Mouse (Mus musculus) telencephalon, adult 2 months (tissue): Measurements from ENCODE around the gene Acd.

Experiments
- DNase-seq: peaks from one replicate; pipeline ENCODE4 v3.0.0-alpha.2; 2011; ENCODE audit warnings: low read depth, low spot score

The Acd gene

DNA sequence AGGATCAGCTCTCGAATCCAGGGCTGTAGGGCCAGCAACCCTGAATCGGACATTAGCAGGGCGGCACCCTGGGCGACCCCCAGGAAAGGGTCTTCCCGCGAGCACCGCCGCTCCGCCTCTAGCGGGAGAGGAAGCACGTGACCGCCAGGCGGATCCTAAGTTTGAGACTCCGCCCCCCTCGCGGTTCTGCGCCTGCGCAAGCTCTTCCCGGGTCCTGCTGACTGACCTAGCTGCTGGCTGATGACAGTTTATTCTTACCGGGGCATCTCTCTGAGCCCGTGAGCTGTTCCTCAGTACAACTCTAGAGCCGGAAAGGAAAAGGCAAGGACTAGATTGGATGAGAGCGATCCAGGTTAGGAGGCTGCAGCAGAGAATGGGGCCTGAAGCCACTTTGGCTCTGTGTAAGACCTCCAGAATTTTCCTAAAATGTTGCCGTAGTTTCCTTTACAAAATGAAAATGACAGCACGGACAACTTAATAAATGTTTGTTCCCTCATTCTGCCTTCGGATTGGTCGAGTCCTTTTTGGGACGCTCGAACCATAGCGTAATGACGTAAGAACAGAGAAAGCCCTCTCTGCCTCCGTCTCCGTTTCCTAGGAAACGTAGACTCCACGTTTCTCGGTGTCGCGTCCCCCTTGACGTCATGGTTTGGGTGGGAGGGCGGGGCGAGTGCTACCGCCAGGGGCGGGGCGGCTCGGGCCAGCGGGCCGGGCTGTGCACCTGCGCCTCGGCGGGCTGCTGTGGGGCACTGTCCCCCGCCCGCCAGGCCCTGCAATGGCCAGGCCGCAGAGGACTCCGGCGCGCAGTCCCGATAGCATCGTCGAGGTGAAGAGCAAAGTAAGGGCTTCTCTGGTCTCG lies at the start of gene Acd, which contains the start of gene Pard6a:
Gene Acd (minus strand): TSS at position 137 of the 859 bp plus-strand sequence.
Gene Pard6a (plus strand): TSS at position 183 of the 859 bp plus-strand sequence.
- DNase-seq, result peak; percentile 94

- DNase-seq, result no peak
Measured at GRCm38 (mm10) chr8:105750606-105751005, 49.7 kb upstream of the Acd start.

GRCm38 (mm10) chr8:105743301-105743700 lies 42.4 kb upstream of the Acd start:
- no peak for DNase-seq

DNA sequence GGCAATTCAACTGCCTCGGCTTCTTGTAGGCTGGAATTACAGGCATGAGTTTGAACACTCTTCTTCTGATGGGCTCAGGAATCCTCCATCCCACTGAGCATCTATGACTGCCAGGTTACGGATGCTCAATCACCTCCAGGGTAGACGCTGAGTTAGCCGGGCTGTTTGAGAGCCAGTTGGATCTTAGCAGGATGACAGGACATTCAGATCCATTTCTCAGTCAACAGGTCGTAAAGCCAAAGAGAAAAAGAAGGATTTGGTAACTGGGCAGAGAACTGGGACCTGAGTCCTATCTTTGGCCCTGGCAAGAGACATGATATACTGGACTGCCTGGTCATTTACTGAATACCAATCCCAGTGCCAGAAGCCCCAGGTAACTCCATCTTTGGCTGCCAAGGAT lies 38.3 kb upstream of the Acd start:
- DNase-seq, result no peak

- no peak for DNase-seq
Measured at GRCm38 (mm10) chr8:105732186-105732585, 31.3 kb upstream of the Acd start.

- DNase-seq, result no peak
Measured at GRCm38 (mm10) chr8:105727397-105728124, 26.7 kb upstream of the Acd start.

- DNase-seq, result no peak
Measured at GRCm38 (mm10) chr8:105725726-105726125, 24.8 kb upstream of the Acd start.

GRCm38 (mm10) chr8:105722861-105723260 lies 22.0 kb upstream of the Acd start:
- no peak for DNase-seq

- no peak for DNase-seq
Measured at GRCm38 (mm10) chr8:105719637-105720036, 18.7 kb upstream of the Acd start.

GRCm38 (mm10) chr8:105716302-105716945 lies 15.5 kb upstream of the Acd start:
- DNase-seq, result no peak

DNA sequence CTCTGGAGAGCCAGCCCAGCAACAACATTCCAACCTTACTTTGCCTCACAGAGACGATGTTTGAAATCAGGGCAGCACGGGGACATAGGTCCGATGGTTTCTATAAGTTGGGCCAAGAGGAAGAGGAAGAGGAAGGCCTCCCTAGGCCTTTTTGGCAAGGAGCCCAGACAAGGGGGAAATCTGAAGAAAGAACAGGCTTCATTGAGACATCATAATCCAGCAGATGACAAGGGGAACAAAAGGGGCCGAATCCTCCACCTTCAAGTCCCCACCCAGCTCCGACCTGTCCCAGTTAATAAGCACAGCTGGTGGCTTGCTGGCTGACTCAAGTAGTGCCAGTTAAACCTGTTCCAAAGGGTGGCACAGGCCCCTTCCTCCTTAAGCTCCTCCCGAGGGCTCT lies 14.1 kb upstream of the Acd start:
- no peak for DNase-seq

DNA sequence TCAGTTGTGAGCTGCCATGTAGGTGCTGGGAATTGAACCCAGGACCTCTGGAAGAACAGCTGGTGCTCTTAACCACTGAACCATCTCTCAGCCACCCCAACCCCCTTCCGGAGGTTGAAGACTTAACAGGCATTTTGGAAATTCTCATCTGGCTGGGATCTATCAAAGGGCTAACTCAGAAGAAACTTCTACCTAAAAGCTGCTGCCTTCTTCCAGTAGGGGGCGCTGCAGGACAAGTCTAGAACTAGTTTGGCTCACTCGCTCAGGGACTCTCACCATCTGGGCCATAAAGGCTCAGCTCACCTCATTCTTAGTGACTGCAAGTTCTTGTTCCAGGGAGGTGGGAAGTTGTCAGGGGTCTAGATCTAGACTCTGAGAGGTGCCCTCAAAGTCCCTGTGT lies 13.2 kb upstream of the Acd start:
- peak; percentile 52 for DNase-seq

- DNase-seq, result no peak
Measured at GRCm38 (mm10) chr8:105712286-105712685, 11.4 kb upstream of the Acd start.

DNA sequence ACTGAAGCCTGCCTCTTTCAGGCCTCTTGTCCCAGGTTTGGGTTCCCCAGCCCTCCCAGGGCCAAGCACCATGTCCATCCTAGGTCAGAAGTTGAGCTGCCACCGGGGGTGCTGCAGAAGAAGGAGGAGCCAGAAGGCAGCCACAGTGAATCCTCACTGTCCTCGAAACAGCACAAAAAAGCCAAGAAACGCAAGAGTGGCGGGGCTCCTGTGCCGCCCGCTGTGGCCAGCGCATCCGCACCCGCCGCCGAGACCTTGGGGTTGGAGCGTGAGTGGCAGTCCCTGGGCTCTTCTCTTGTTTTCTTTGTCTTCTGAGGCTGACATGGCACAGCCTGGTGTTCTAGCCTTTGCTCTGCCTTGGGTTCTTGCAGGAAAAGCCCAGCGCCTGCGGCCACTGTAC lies 8.4 kb upstream of the Acd start:
- no peak for DNase-seq

- no peak for DNase-seq
Measured at GRCm38 (mm10) chr8:105708675-105709074, 7.8 kb upstream of the Acd start.

- DNase-seq, result peak; percentile 91
Measured at GRCm38 (mm10) chr8:105707498-105708403, 6.8 kb upstream of the Acd start, which contains the start of the genes 4933405L10Rik and Enkd1. TSS of gene 4933405L10Rik (plus strand) at chr8:105707655. TSS of gene Enkd1 (minus strand) at chr8:105708210.

DNA sequence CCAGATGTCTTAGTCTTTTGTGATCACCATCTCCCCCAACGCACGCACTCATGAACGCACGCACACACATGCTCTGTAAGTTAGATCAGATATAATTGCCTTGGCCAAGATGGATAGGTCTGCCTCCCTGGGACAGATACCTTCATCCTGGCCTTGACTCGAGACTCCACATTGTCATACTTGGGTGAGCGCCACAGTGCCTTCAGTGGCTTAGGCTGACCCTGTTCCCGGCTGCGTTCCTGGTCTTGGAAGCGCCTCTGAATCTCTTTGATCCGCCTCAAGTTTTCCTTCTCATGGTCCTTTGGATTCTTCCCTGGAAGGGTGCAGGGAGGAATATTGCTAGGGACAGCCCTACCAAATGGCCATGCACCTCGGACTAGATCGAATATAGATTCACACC lies 5.5 kb upstream of the Acd start:
- DNase-seq, result no peak

DNA sequence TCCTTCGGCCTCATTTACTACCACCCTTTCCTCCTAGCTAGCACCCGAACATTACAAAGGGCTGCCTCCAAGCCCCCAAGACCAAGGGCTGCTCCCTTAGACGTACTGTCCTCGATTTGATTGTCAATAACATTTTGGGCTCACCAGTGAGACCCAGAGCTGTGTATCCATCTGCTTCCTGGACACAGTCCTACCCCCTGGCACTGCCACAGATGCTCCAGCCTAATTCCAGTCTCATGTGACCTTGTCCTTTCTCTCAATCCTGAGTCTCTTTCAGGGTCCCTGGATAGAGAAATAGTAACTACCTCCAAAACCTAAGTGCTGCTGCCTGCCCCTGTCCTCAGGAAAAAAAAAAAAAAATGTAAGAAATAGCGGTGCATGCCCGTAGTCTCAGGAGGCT lies 4.1 kb upstream of the Acd start:
- DNase-seq, result no peak

DNA sequence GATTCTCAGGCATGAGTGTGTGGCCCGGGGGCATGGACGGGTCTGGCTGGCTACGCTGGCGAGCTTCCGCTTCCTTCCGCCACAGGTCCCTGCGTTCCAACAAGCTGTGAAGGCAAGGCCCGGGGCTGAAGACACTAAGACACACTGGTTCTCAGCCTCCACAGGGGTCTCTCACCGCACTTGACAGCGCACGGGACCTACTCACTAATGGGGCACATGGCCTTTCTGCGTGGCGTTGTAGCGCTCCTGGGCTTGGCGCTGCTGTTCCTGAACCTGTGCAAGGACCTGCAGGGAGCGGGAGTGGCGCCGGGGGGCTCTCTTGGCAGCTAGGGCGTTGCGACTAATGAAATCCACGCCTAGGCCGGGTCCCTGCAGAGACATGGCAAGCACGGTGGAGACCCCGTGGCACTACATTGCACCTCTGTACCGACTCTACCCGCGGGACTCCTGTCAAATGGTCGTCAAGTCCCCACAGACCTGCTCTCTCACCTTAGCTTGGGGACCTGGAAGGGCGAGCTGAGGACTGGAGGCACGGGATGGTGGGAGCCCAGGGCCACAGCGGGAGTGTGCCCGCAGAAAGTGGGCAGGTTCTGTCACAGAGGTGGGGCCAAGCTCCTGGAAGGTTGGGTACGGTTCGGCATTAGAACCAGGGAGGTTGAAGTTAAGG lies 3.4 kb upstream of the Acd start:
- DNase-seq, result no peak

DNA sequence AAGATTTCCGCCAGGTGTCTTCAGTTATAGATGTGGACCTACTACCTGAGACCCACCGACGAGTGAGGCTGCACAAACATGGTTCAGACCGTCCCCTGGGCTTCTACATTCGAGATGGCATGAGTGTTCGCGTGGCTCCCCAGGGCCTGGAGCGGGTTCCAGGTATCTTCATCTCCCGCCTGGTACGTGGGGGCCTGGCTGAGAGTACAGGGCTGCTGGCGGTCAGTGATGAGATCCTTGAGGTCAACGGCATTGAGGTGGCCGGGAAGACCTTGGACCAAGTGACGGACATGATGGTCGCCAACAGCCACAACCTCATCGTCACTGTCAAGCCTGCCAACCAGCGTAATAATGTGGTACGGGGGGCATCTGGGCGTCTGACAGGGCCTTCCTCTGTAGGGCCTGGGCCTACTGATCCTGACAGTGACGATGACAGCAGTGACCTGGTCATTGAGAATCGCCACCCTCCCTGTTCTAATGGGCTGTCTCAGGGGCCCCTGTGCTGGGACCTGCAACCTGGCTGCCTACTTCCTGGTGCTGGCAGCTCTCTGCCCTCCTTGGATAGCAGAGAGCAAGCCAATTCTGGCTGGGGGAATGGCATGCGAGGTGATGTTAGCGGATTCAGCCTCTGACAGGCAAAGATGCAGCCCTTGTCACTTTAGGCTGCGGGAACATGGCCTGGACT lies 2.0 kb upstream of the Acd start:
- no peak for DNase-seq
